In genomic region chr1:72746382-72746781, GRCm38 (mm10) we compare ENCODE assay signal across 10 mouse cellular contexts. TPM values are rescaled to one million over a fixed set of nuclear protein-coding genes. Genes with fewer than 3 reads are reported as not detected.
DNase-seq lines count a peak whose midpoint lies in the region; ATAC-seq and TF ChIP-seq lines count a peak whose summit lies in the region.
"Had no signal": no experiment of that assay in that cellular context is flagged by ENCODE, and none has a peak within 500 bp of the region (broad histone marks: within the 10 kb centered on the region; RNA-seq: fewer than 3 reads in every experiment).

No protein-coding gene starts in this region.

- DNase-seq in kidney, adult 2 months, result peak; percentile 12
- no peak for DNase-seq in kidney, adult 11 months
- peak; percentile 87 for DNase-seq in embryonic facial prominence, embryonic 14.5 days (ENCODE audit: low spot score)
- DNase-seq in layer of hippocampus, adult 18-20 months (ENCODE audit: low spot score in 2 of 2), result peak; percentile 35 to 55
- DNase-seq in right cerebral cortex, postnatal 4 days, result peak; percentile 50
- DNase-seq in lung, postnatal 36 days, result no peak
- DNase-seq in spleen, postnatal 14 days (ENCODE audit: low spot score in 2 of 2), result no peak

- ATAC-seq in embryonic facial prominence, embryonic 14.5 days (ENCODE audit: low read depth), result peak; percentile 57; the same call in 1 of the 2 replicates
- no peak for ATAC-seq in hindbrain, embryonic 13.5 days (ENCODE audit: low FRiP score)

- H3K27ac ChIP-seq in kidney, adult 2 months (ENCODE audit: insufficient read depth, low read depth, low read length), result no peak overlapping the region
- H3K27ac ChIP-seq in embryonic facial prominence, embryonic 14.5 days (replicated peaks; ENCODE audit: low read depth, low read length), result peak overlapping the region; percentile 49
- H3K27ac ChIP-seq in hindbrain, embryonic 13.5 days, result no peak overlapping the region

- H3K4me2 ChIP-seq in embryonic facial prominence, embryonic 14.5 days (ENCODE audit: low read depth, low read length), result no peak overlapping the region
- no peak overlapping the region for H3K4me2 ChIP-seq in hindbrain, embryonic 13.5 days

- no peak for TF ChIP-seq POLR2A in kidney, adult 2 months (IDR thresholded peaks at IDR 0.05; ENCODE audit: low read depth, low read length)

- WGBS in kidney, adult 2 months, result 35% methylated on average over 7 of the region's 7 CpGs
- WGBS in embryonic facial prominence, embryonic 14.5 days, result 48% methylated on average over 7 of the region's 7 CpGs
- 76% methylated on average over 7 of the region's 7 CpGs for WGBS in hindbrain, embryonic 13.5 days

- H3K9me3 ChIP-seq in embryonic facial prominence, embryonic 14.5 days (ENCODE audit: control insufficient read depth, low read length), result no peaks in the 10 kb centered on the region
- no peaks in the 10 kb centered on the region for H3K9me3 ChIP-seq in hindbrain, embryonic 13.5 days

- H3K27me3 ChIP-seq in kidney, adult 2 months (replicated peaks; ENCODE audit: control insufficient read depth, insufficient read depth, low read length), result no peaks in the 10 kb centered on the region
- no peaks in the 10 kb centered on the region for H3K27me3 ChIP-seq in embryonic facial prominence, embryonic 14.5 days (replicated peaks; ENCODE audit: control insufficient read depth, insufficient read depth, low read length)
- H3K27me3 ChIP-seq in hindbrain, embryonic 13.5 days, result no peaks in the 10 kb centered on the region

- no peak overlapping the region for H3K4me3 ChIP-seq in kidney, adult 2 months (ENCODE audit: insufficient read depth, low read depth, low read length)
- no peak overlapping the region for H3K4me3 ChIP-seq in embryonic facial prominence, embryonic 14.5 days (ENCODE audit: low read depth, low read length)
- no peak overlapping the region for H3K4me3 ChIP-seq in hindbrain, embryonic 13.5 days
- H3K4me3 ChIP-seq: megakaryocyte, embryonic 14.5 days had no signal

- TF ChIP-seq CTCF in kidney, adult 2 months (conservative IDR thresholded peaks at IDR 0.05; ENCODE audit: insufficient read depth, insufficient read length, low read depth, low read length), result no peak

- no peaks in the 10 kb centered on the region for H3K4me1 ChIP-seq in kidney, adult 2 months (ENCODE audit: control insufficient read depth, insufficient read depth, low read length)
- peaks cover 7% of the 10 kb centered on the region; the same call in 1 of the 2 replicates for H3K4me1 ChIP-seq in embryonic facial prominence, embryonic 14.5 days (ENCODE audit: control insufficient read depth, insufficient read depth, low read length)
- no peaks in the 10 kb centered on the region for H3K4me1 ChIP-seq in hindbrain, embryonic 13.5 days (replicated peaks)
- H3K4me1 ChIP-seq: megakaryocyte, embryonic 14.5 days had no signal

- no peaks in the 10 kb centered on the region for H3K36me3 ChIP-seq in kidney, adult 2 months (ENCODE audit: control insufficient read depth, insufficient read depth, low read length)
- no peaks in the 10 kb centered on the region for H3K36me3 ChIP-seq in embryonic facial prominence, embryonic 14.5 days (ENCODE audit: control insufficient read depth, insufficient read depth, low read length)
- H3K36me3 ChIP-seq in hindbrain, embryonic 13.5 days, result no peaks in the 10 kb centered on the region

- no peak overlapping the region for H3K9ac ChIP-seq in embryonic facial prominence, embryonic 14.5 days (ENCODE audit: low read depth, low read length)
- H3K9ac ChIP-seq in hindbrain, embryonic 13.5 days, result no peak overlapping the region

RNA-seq across cellular contexts. Expression of gene Rpl37a, which starts 35.3 kb away (rescaled TPM):
- polyA plus RNA-seq in kidney, adult 2 months (2012; rRNA removed), result 520 and 773 TPM in 2 replicates
- polyA plus RNA-seq in embryonic facial prominence, embryonic 14.5 days (2014; fragmentation: Nextera tagmentation; extraction: Ambion mirVana), result 2,077 and 2,336 TPM in 2 replicates
- total RNA-seq in layer of hippocampus, adult 18-20 months (2021), result 100 to 1,000 TPM; 616 to 669 TPM
- 1,191 and 1,281 TPM in 2 replicates for polyA plus RNA-seq in hindbrain, embryonic 13.5 days (2015; fragmentation: Nextera tagmentation; extraction: Ambion mirVana)

RNA-seq across cellular contexts. Expression of gene Ankar, which starts 46.0 kb away (rescaled TPM):
- not detected in 2 replicates for polyA plus RNA-seq in kidney, adult 2 months (2012; rRNA removed)
- not detected in 2 replicates for polyA plus RNA-seq in embryonic facial prominence, embryonic 14.5 days (2014; fragmentation: Nextera tagmentation; extraction: Ambion mirVana)
- not detected for total RNA-seq in layer of hippocampus, adult 18-20 months (2021)
- polyA plus RNA-seq in hindbrain, embryonic 13.5 days (2015; fragmentation: Nextera tagmentation; extraction: Ambion mirVana), result not detected in 2 replicates
- total RNA-seq: hematopoietic stem cell, adult 5-6 weeks had no signal

Comparison
In these comparisons a context has a peak if more than half of its experiments do, and no peak if none do; other contexts are left out.
1. DNase-seq: peak in kidney, adult 2 months (single experiment), embryonic facial prominence, embryonic 14.5 days (single experiment), layer of hippocampus, adult 18-20 months (2 of 2) and right cerebral cortex, postnatal 4 days (single experiment); none in kidney, adult 11 months (single experiment), lung, postnatal 36 days (single experiment) and spleen, postnatal 14 days (0 of 2).